Mouse (Mus musculus) bone marrow, adult 2 months (tissue): ENCODE data around the gene Gpr35. TPM values are rescaled to one million over a fixed set of nuclear protein-coding genes. Genes with fewer than 3 reads are reported as not detected.

ENCODE experiments used
- H3K27ac ChIP-seq: fragments of 200-500 bp; 2 replicates; pipeline ENCODE4 v1.5.1; 2012; ENCODE audit warnings: low read depth, mild to moderate bottlenecking, control low read depth, inconsistent platforms, low read length; ENCODE audit not compliant: control insufficient read depth, poor library complexity, insufficient read depth
- H3K4me1 ChIP-seq: fragments of 200-500 bp; 2 replicates; pipeline ENCODE4 v1.6.1; 2011; ENCODE audit warnings: low read length; ENCODE audit not compliant: control insufficient read depth, insufficient read depth
- H3K4me3 ChIP-seq: fragments of 200-500 bp; replicated peaks from 2 replicates; pipeline ENCODE3; 2011; ENCODE audit warnings: mild to moderate bottlenecking, low read depth, low read length, control low read depth; ENCODE audit not compliant: control insufficient read depth
- CTCF ChIP-seq: fragments of 200-500 bp; IDR thresholded peaks from 2 replicates; pipeline ENCODE4 v1.5.1; 2011; ENCODE audit warnings: low read length, control low read depth; ENCODE audit not compliant: control insufficient read depth, insufficient read depth
- POLR2A ChIP-seq: fragments of 200-500 bp; IDR thresholded peaks from 2 replicates; pipeline ENCODE4 v1.6.1; 2011; ENCODE audit warnings: low read depth, mild to moderate bottlenecking, control low read depth, low read length, borderline replicate concordance; ENCODE audit not compliant: control insufficient read depth
- WGBS: fragments of 180-500 bp; shearing (Covaris S2); methylation state at CpG from one replicate; pipeline ENCODE4 v1.1.7; 2018; 5-methylcytosine and 5-hydroxymethylcytosine counted together
- polyA plus RNA-seq: library from polyadenylated mRNA; stranded (reverse); fragments of >200 nt; gene quantifications from 2 replicates; pipeline ENCODE4 v1.2.4, GENCODE M21; 2011; ENCODE audit warnings: low replicate concordance; ENCODE audit not compliant: missing spikeins, insufficient read depth, insufficient read length

The Gpr35 gene
- 0.49 and 5.0 TPM in 2 replicates for polyA plus RNA-seq

DNA sequence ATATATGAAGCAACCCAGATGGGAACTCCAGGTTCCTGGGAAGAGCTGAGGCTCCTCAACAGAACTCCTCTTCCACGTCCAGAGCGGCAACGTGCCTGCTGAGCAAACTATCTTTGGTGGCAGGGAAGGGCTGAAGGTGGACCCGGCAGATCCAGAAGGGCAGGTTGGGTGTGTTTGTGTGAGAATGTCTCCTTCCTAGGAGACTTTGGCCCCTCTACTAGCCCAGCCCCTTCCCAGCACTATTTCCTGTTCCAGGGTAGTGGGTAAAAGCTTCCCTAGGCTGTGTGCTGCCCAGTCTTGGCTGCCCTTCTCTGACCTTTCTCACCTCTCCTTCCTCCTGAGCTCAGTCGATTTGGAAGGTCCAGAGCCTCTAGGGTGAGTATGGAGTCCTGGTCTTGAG is at the start of gene Gpr35:
Gene Gpr35, plus strand, starts transcription at position 259 of the 400 bp plus-strand sequence.
- WGBS, result 72% methylated on average over 5 of the region's 5 CpGs
- TF ChIP-seq POLR2A, result no peak
- no peak for TF ChIP-seq CTCF
- no peaks in the 10 kb centered on the region for H3K4me1 ChIP-seq

DNA sequence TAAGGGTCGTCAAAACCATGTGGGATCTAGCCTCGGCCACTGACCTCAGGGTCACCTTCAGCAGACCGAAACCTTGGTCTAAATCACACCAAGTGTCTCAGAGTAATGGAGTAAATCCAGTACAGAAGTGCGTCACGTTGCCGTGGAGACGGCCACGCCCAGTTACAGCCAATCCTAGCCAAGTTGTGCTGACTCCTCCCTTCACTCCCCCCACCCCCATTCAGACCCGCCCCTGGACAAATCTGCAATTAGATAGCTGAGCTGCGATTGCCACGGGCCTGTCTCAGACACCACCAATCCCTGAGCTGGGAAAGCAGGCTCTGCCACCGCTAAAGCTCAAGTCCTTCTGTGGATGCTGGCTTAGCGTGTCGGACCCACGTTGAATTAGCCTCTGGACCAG is 47.9 kb upstream of the Gpr35 start, which contains the start of gene Ankmy1:
Gene Ankmy1, minus strand, starts transcription at position 121 of the 400 bp plus-strand sequence.
- H3K27ac ChIP-seq, result no peak within 1 kb of the TSS
- TF ChIP-seq POLR2A, result no peak
- WGBS, result 12% methylated on average over 15 of the region's 15 CpGs
- no peak within 1 kb of the TSS for H3K4me3 ChIP-seq
- peaks cover 2% of the 10 kb centered on the region; the same call in 1 of the 2 replicates for H3K4me1 ChIP-seq

More for the DNA sequence above, at the start of gene Gpr35:
- Histone ChIP-seq H3K27ac (no peak within 1 kb of the TSS), H3K4me3 (no peak within 1 kb of the TSS)

DNA sequence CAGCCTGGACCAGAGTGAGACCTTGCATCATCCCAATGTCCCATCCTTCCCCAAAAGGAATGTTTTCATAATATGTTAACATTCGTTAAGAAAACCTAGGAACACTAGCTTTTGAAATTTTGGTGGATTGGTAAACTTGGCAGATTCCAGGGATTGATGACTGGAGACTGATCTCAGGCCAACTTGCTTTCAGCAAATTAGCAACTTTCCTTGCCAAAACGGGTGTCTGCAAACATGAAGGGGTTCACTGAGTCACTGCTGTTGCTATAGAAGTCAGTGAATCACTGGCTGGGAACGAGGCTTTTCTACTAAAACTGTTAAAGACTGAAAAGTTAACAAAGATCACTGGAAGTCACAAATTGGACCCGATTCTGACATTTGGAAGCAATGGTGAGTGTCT is 47.0 kb upstream of the Gpr35 start:
- TF ChIP-seq POLR2A (no peak), CTCF (no peak)
- no peak overlapping the region for H3K4me3 ChIP-seq
- H3K27ac ChIP-seq, result no peak overlapping the region
- H3K4me1 ChIP-seq, result peaks cover 4% of the 10 kb centered on the region; the same call in 1 of the 2 replicates
- WGBS, result 68% methylated on average over 4 of the region's 4 CpGs

DNA sequence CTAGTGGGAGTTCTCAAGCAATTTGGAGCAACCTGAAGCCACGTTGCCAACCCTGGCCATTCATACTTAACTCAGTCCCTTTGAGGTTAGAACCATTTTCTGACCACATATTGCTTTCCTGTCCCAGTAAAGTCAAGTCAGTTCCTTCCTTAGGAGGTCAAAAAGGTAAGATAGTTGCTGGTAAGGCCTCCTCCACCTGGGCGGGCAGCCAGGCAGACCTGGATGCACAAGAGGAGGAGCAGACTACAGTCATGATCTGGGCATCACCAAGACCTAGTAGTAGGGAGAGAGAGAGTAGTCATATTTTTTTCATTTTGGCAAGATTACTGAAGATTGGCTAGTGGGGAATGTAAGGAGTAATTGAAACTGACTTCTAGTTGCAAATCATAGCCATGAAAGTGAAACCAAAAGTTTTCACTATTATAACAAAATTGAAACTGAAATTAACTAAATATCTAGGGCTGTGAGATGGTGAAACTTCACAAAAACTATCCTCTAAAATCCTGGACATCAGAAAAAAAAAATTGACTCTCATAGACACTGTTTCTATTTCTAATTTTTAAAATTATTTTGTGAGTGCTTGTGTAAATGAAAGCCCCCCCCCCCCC is 44.9 kb upstream of the Gpr35 start:
- WGBS, result 54% methylated on average over 2 of the region's 2 CpGs
- no peak overlapping the region for H3K27ac ChIP-seq
- no peak overlapping the region for H3K4me3 ChIP-seq
- TF ChIP-seq POLR2A (no peak), CTCF (no peak)
- H3K4me1 ChIP-seq, result peaks cover 4% of the 10 kb centered on the region; the same call in 1 of the 2 replicates

DNA sequence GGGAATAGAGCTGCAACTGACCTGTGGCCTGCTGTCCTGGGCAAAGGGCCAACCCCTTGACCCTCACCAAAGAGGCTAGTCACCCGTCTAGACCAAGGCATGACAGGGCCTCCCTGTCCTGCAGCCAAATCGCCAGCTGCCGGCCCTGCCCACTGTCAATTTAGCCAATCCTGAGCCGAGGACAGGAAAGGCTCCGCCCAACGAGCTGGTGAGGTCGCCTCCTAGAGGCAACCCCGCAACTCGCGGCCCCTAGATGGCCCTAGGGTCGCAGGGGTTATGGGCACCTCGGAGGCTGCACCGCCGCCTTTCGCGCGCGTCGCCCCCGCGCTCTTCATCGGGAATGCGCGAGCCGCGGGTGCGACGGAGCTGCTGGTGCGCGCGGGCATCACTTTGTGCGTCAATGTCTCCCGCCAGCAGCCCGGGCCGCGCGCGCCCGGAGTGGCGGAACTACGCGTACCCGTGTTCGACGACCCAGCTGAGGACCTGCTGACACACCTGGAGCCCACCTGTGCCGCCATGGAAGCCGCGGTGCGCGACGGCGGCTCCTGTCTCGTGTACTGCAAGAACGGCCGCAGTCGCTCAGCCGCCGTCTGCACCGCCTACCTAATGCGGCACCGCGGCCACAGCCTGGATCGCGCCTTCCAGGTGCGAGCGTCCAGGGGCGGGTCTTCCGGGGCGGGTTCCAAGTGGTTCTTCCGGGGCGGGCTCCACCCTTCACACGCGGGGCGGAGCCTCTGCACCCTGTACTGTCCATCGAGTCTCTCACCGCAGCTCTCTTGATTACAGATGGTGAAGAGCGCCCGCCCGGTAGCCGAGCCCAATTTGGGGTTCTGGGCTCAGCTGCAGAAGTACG is 43.7 kb upstream of the Gpr35 start, which contains the start of gene Dusp28:
Gene Dusp28, plus strand, starts transcription at position 203 of the 853 bp plus-strand sequence.
- Histone ChIP-seq H3K27ac (peak within 1 kb of the TSS; percentile 96), H3K4me3 (peak within 1 kb of the TSS; percentile 87), H3K4me1 (peaks cover 8% of the 10 kb centered on the region)
- under 1% methylated on average over 81 of the region's 81 CpGs for WGBS
- TF ChIP-seq CTCF, result peak; percentile 58; the same call in 1 of the 2 replicates
- peak; percentile 80; the same call in 1 of the 2 replicates for TF ChIP-seq POLR2A

DNA sequence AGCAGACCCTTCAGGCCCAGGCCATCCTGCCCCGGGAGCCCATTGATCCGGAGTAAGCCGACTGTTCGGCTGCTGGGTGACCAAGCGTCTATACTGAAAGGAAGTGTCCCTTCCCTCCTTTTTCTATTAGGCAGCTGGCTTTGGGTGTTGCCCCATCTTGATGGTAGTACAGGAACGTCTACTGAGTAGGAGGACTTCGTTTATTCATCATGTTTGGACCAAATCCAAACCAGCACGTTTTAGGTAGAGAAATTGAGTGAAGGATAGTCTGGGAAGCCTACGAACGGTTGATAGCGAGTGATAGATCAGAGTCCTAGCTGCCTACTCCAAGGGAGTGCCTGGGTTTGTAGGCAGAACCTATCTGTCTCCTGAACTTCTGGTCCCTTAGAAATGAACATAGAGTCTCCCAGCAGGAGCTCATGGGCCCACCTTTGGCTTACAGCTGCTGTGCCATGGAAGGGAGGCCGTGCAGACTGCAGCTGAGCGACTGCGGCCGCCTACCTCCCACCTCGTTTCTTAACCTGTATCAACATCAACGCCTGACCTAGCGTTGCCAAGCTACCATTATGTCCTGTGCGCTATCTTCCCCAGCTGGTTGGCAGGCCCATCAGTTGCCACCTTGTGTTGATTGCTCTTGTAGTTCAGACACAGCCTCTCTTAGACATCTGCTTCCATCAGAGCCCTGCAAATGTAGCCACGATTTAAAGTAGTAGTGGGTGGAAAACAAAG is 42.9 kb upstream of the Gpr35 start:
- peak overlapping the region; percentile 96 for H3K27ac ChIP-seq
- H3K4me1 ChIP-seq, result peaks cover 10% of the 10 kb centered on the region
- H3K4me3 ChIP-seq, result peak overlapping the region; percentile 87
- TF ChIP-seq CTCF, result no peak
- WGBS, result 39% methylated on average over 20 of the region's 20 CpGs

DNA sequence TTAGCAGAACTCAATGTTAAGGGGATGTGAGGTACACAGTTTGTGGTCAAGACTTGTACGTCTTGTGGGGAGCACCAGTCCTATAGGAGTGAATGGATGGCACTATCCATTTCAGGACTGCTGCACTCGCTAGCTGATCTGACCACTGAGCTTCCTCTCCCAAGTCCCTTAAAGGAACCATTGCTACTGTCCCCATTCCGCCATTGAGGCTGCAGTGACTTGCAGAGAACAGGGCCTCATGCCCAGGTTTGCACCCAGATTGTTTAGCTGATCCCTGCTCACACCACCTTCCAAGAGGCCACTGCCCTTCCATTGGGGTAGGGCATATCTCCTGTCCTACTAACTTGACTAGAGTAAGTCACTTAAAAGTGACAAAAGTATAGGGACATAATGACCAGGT is 42.0 kb upstream of the Gpr35 start:
- no peak for TF ChIP-seq POLR2A
- no peak for TF ChIP-seq CTCF
- H3K27ac ChIP-seq, result no peak overlapping the region
- H3K4me3 ChIP-seq, result no peak overlapping the region
- peaks cover 10% of the 10 kb centered on the region for H3K4me1 ChIP-seq
- 89% methylated on average over 3 of the region's 3 CpGs for WGBS

DNA sequence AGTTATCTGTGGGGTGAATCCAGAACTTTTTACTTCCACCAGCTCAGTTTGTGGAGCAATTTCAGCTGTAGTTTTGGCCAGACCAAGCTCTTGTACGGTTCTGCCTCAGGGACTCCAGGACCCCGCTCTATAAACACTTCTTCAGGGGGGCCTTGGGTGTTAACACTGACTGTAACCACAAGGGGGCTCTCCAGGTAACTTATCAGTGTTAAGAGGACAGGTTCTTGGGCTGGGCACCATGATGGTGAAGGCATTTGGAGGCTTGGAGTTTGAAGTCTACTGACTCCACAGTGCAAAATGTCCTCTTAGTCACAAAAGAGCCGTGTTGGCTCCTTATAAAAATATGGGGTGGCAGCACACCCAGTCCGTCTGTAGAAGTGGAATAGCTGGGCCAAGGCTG is 41.6 kb upstream of the Gpr35 start:
- Histone ChIP-seq H3K4me3 (no peak overlapping the region), H3K4me1 (peaks cover 10% of the 10 kb centered on the region), H3K27ac (no peak overlapping the region)
- TF ChIP-seq POLR2A, result no peak
- TF ChIP-seq CTCF, result no peak
- WGBS, result 72% methylated on average over 4 of the region's 4 CpGs
